Mouse (Mus musculus) G1E (cell line): ENCODE measurements around the gene Ermard.
"Not testable (repeated sequence)": the region's sequence is repeated elsewhere in the genome, so short reads cannot be mapped to it uniquely, and the experiment has no call there.

Experiments
- CTCF ChIP-seq: IDR thresholded peaks from 2 replicates; pipeline ENCODE4 v1.5.1; 2012; ENCODE audit warnings: low read depth, low read length, inconsistent platforms, mixed read lengths
- POLR2AphosphoS5 ChIP-seq: IDR thresholded peaks from 2 replicates; pipeline ENCODE4 v1.6.1; 2012; ENCODE audit warnings: low read depth, low read length, inconsistent platforms; ENCODE audit not compliant: insufficient replicate concordance

DNA sequence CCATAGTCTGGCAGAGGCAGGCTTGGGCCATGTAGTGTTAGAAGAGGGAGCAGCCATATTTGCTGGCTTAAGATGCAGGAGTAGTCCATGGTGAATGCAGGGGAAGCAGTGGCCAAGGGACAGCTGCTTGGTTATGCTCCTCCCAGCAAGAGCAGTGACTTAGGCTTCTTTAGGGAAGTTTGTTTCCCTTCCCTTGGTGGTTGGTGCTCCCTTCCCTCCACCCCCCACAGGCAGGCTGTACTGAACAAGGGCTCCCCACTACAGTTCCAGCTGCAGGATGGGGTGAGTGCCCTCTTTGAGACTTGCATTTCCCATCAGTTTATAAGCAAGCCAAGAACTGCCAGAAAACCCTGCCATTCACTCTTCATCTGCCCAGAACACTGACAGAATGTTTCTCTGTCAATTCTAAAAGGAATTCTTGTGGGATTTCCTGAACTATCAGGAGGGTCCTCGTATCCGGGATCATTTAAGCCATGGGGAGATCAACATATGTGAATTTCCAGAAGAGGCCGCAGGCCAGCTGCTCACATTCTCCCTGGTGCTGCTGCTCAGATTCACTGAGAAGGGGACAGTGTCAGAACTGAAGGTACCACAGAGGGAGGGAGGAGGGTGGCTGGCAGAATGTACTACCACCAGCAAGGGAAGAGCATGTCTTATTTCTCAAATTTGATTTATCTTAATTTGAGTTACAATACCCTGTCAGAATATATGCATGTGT, 19.3 kb upstream of the Ermard start:
- TF ChIP-seq POLR2AphosphoS5, CTCF: not testable (repeated sequence)
